Mouse (Mus musculus) megakaryocyte, embryonic 14.5 days (primary cell): ENCODE measurements around the gene Tspan32.

Experiments used
- FLI1 ChIP-seq: IDR thresholded peaks from 2 replicates; pipeline ENCODE4 v1.6.1; 2012; ENCODE audit warnings: low read length, inconsistent platforms, mixed read lengths
- GATA1 ChIP-seq: IDR thresholded peaks from 3 replicates; pipeline ENCODE4 v1.6.1; 2012; ENCODE audit warnings: mixed read lengths, low read length, inconsistent platforms, borderline replicate concordance

GRCm38 (mm10) chr7:143051316-143051715 is 46.5 kb downstream of the Tspan32 start:
- TF ChIP-seq GATA1 (no peak), FLI1 (no peak)
